Mouse (Mus musculus): ENCODE measurements around the gene Fam187b.
"Not testable (repeated sequence)": the region's sequence is repeated elsewhere in the genome, so short reads cannot be mapped to it uniquely, and the experiment has no call there.

Gene Fam187b

DNA sequence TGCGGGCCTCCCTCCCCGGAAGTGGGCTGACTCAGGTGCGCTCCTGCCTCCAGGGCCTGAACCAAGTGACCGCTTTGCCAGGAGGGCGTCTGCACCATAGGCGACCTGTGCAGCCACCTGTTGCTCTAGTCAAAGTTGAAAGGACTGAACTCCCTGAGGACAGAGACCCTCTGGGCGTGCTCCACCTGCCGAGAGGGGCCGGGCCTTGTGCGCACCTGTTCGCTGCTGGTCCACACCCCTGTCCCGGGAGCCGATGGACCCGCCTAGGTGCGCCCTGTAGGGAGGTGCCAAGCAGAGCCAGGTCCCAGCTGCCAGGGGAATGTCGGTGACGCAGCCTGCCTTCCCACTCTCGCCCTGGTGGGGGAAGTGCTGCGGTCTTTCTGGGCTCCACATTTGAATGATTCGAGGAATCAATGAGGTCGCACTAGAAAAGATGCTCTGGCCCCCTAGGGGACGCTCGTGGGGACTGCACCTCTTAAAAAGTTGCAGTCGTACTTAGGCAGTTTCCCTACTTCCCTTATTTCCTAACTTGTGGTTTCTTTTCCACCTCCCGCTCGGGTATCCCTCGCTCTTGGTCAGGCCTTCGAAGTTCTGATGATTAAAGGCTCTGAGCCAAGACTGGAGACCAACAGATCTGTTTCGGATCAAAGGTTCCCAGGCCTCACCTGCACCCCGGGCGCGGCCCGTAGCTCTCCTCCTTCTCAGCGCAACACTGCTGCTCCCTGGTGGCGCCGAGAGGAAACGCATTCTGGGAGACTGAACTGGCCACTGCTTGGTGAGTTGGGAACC, at the start of gene Fam187b:
Gene Fam187b (plus strand): TSS at position 290 of the 789 bp plus-strand sequence.
- DNase-seq (ENCODE audit: low spot score in 2 of 2), result peak; percentile 77 to 84

GRCm38 (mm10) chr7:30924071-30924470, 49.5 kb upstream of the Fam187b start:
- no peak for DNase-seq (ENCODE audit: low spot score in 2 of 2)

DNA sequence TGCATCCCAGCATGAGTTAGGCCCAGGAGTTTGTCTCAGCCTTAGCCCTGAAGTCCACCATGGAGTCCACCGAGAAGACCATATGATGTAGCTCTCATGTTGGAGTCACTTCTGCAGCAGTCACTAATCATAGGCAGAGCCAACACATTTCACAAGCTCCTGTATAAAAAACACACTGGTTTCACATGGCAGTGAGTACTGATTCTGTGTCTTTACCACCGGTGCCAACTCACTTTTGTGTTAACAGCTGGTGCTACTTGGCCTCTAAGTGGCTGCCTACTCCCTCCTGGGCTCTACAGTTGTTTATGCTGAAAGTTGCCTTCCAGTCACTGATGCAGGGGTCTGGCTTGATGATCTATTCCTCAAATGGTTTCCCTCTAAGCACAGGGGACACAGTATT, 49.0 kb upstream of the Fam187b start, which contains the start of gene Hamp2:
Gene Hamp2 (minus strand): TSS at position 101 of the 400 bp plus-strand sequence.
- DNase-seq (ENCODE audit: low spot score in 2 of 2), result not testable (repeated sequence)

GRCm38 (mm10) chr7:30935422-30936099, 38.0 kb upstream of the Fam187b start:
- not testable (repeated sequence) for DNase-seq (ENCODE audit: low spot score in 2 of 2)

DNA sequence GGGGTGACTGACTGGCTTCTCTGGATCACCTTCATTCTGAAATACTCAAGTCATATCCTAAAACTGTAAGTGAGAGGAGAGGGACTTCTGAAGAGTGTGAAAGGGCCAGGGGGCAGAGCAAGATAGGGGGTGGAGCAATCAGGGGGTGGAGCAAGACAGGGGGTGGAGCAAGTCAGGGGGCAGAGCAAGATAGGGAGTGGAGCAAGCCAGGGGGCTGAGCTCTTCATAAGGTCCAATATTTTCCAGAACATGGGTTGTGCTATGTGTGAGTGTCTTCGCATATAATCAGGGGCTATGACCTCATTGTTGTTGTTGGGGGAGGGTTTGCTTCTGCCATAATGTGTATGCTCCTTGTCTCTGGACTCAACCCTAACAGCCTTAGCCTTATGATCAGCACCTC, 33.5 kb upstream of the Fam187b start:
- not testable (repeated sequence) for DNase-seq (ENCODE audit: low spot score in 2 of 2)

- DNase-seq (ENCODE audit: low spot score in 2 of 2), result not testable (repeated sequence)
These were observed 31.2 kb upstream of the Fam187b start for GRCm38 (mm10) chr7:30942365-30942764.

- DNase-seq (ENCODE audit: low spot score in 2 of 2), result no peak
These were observed 29.5 kb upstream of the Fam187b start, which contains the start of gene Hamp for GRCm38 (mm10) chr7:30943909-30944635. Hamp (minus strand) TSS chr7:30944032.

GRCm38 (mm10) chr7:30944706-30945105, 28.9 kb upstream of the Fam187b start:
- DNase-seq (ENCODE audit: low spot score in 2 of 2), result not testable (repeated sequence)

DNA sequence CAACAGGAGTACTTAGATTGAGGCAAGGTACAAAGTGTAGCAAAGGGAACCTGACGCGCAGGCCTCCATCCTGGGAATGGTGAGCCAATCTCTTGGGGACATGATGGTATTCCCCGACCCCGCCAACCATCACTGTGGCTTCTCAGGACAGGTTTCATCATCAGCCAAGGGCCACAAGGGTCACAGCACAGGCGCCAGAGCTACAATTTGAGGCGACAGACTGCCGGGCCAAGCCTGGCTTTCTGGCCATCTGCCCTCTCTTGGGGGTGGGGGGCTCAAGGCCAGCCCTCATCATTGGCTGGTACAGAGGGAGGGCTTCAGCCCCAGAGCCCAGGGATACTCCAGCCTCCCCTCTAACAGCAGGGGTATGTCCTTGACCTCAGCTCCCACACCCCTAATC, 28.1 kb upstream of the Fam187b start:
- not testable (repeated sequence) for DNase-seq (ENCODE audit: low spot score in 2 of 2)

- DNase-seq (ENCODE audit: low spot score in 2 of 2), result no peak
These were observed 27.7 kb upstream of the Fam187b start for GRCm38 (mm10) chr7:30945876-30946275.

DNA sequence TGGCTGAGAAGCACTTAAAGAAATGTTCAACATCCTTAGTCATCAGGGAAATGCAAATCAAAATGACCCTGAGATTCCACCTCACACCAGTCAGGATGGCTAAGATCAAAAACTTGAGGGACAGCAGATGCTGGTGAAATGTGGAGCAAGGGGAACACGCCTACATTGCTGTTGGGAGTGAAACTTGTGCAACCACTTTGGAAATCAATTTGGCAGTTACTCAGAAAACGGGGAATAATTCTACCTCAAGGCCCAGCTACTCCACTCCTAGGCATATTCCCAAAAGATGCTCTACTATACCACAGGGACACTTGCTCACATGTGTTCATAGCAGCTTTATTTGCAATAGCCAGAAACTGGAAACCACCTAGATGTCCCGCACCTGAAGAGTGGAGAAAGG, 23.7 kb upstream of the Fam187b start:
- DNase-seq (ENCODE audit: low spot score in 2 of 2), result not testable (repeated sequence)

GRCm38 (mm10) chr7:30952441-30953265, 20.9 kb upstream of the Fam187b start:
- no peak for DNase-seq (ENCODE audit: low spot score in 2 of 2)

- DNase-seq (ENCODE audit: low spot score in 2 of 2), result no peak
These were observed 20.1 kb upstream of the Fam187b start for GRCm38 (mm10) chr7:30953459-30953858.

GRCm38 (mm10) chr7:30954036-30954435, 19.6 kb upstream of the Fam187b start:
- DNase-seq (ENCODE audit: low spot score in 2 of 2), result no peak

GRCm38 (mm10) chr7:30954971-30955520, 18.5 kb upstream of the Fam187b start:
- no peak for DNase-seq (ENCODE audit: low spot score in 2 of 2)

DNA sequence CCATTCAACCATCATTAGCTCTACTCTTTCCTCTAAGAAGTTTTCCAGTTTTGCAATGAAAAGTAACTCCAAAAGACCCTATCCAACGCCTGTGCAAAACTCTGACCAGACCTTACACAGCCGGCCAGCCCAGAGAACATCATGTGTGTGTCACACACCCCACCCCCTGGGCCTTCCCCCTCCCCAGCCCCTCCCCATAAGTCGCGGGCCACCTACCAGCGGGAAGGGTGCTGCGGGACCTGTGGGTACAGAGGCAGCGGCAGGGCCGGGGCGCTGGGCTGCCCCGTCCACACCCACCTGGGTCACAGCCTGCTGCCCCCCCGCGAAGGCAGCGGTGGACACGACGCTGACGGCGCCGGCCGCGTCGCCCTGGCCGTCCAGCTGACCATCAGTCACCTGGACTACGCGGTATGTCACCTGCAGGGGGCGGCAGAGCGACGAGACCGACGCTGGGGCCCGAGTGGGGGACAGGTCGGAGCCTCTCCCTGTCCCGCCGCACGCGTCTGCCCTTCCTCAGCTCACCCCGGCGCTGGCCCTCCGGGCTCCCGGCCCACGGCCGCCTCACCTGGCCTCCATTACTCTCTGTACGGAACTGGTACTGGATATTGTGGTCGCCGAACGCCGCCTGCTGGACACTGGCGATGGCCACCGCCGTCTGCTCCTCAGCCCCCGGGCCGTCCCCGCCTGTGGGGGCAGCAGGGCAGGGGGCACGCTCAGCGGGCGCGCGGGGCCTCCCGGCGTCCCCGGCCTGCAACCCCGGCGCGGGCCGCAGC, 17.8 kb upstream of the Fam187b start:
- DNase-seq (ENCODE audit: low spot score in 2 of 2), result peak; percentile 77 to 89

DNA sequence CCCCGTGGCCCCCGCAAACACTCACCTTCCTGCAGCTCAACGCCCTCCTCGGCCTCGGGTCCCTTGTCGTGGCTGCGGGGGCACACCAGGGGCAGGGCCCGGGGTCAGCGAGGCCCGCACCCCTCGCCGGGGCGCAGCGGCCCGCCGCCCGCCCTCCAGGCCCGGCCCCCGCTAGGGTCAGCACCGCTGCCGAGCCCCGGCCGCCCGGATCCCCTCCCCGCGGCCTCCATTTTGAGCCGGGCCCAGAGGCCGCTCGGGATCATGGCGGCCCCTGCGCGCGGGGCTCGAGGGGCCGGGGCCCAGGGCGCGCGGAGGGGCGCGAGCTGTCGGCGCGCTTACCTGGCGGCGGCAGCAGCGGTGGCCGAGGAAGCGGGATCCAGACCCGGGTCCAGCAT, 17.2 kb upstream of the Fam187b start:
- DNase-seq (ENCODE audit: low spot score in 2 of 2), result peak in 1 of 2 experiments; percentile 58

DNA sequence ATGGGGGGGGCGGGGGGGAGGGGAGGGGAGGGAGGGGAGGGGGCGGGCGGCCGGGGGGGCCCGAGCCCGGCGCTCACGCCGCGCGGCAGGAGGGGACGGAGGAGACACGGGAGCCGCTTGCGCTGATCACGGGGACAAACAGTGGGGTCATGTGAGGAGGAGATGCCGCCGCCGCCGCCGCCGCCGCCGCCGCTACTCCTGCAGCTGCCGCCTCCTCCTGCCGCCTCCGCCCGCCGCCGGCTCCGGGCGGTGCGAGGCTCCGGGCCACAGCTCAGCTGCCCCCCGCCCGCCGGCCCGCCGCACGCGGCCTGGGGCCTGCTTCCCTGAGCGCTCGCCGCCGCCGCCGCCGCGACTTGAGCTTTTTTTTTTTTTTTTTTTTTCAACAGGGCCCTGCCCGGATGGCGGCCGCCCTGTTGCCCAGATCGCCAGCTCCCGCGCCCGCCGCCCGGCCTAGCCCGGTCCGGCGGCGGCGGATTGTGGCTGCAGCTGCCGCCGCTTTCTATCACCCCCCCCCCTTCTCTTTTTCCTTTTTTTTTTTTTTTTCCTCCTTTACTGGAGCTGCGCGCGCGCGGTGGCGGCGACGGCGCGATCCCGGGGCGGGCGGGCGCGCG, 16.7 kb upstream of the Fam187b start, which contains the start of gene Usf2:
Gene Usf2 (minus strand): TSS at position 48 of the 611 bp plus-strand sequence.
- DNase-seq (ENCODE audit: low spot score in 2 of 2), result peak; percentile 48 to 71

- DNase-seq (ENCODE audit: low spot score in 2 of 2), result peak; percentile 77 to 92
These were observed 16.2 kb upstream of the Fam187b start for GRCm38 (mm10) chr7:30957367-30957783.
